Mouse (Mus musculus) neural tube, embryonic 13.5 days (tissue): Measurements from ENCODE around the gene Ier5. TPM values are rescaled to one million over a fixed set of nuclear protein-coding genes. Genes with fewer than 3 reads are reported as not detected.

Experiments used
- ATAC-seq: fragments of 200-750 bp; cut with Nextera tagmentation; 2 replicates; pipeline ENCODE4 v1.8.0; 2017; ENCODE audit warnings: low read depth, mild to moderate bottlenecking, moderate TSS enrichment, moderate library complexity
- H3K27ac ChIP-seq: fragments of 300-500 bp; sonication (generic); replicated peaks from 2 replicates; pipeline ENCODE4 v1.5.1; 2015; ENCODE audit warnings: moderate library complexity, mild to moderate bottlenecking, inconsistent platforms
- H3K27me3 ChIP-seq: fragments of 300-500 bp; sonication (generic); 2 replicates; pipeline ENCODE4 v1.6.1; 2015; ENCODE audit warnings: mild to moderate bottlenecking, inconsistent platforms
- H3K36me3 ChIP-seq: fragments of 300-500 bp; sonication (generic); 2 replicates; pipeline ENCODE4 v1.6.1; 2015; ENCODE audit warnings: mild to moderate bottlenecking, inconsistent platforms
- H3K4me1 ChIP-seq: fragments of 300-500 bp; sonication (generic); replicated peaks from 2 replicates; pipeline ENCODE4 v1.6.1; 2015; ENCODE audit warnings: inconsistent platforms
- H3K4me2 ChIP-seq: fragments of 300-500 bp; sonication (generic); 2 replicates; pipeline ENCODE4 v1.6.1; 2015; ENCODE audit warnings: inconsistent platforms, mild to moderate bottlenecking, moderate library complexity
- H3K4me3 ChIP-seq: fragments of 300-500 bp; sonication (generic); 2 replicates; pipeline ENCODE4 v1.5.1; 2015; ENCODE audit warnings: mild to moderate bottlenecking, inconsistent platforms
- H3K9ac ChIP-seq: fragments of 300-500 bp; sonication (generic); 2 replicates; pipeline ENCODE4 v1.6.1; 2015; ENCODE audit warnings: moderate library complexity, mild to moderate bottlenecking, inconsistent platforms
- H3K9me3 ChIP-seq: fragments of 300-500 bp; sonication (generic); 2 replicates; pipeline ENCODE4 v1.6.1; 2016; ENCODE audit warnings: inconsistent platforms
- WGBS: fragments of 180-500 bp; shearing (Covaris S2); methylation state at CpG from one replicate; pipeline ENCODE4 v1.1.7; 2015; 5-methylcytosine and 5-hydroxymethylcytosine counted together
- polyA plus RNA-seq: library from polyadenylated mRNA; unstranded; fragments of >200 nt; fragmentation: Nextera tagmentation; extraction: Ambion mirVana; gene quantifications from 2 replicates; pipeline ENCODE4 v1.2.1, GENCODE M21; 2015

Ier5 gene
- polyA plus RNA-seq, 1 experiment from 2014 or later, result 7.5 TPM

GRCm38 (mm10) chr1:155058099-155059012 lies 41.1 kb downstream of the Ier5 start:
- ATAC-seq, result no peak
- H3K4me2 ChIP-seq, result no peak overlapping the region
- H3K27ac ChIP-seq, result no peak overlapping the region
- peaks cover 59% of the 10 kb centered on the region for H3K4me1 ChIP-seq
- no peaks in the 10 kb centered on the region for H3K36me3 ChIP-seq
- no peaks in the 10 kb centered on the region for H3K27me3 ChIP-seq
- no peak overlapping the region for H3K9ac ChIP-seq
- no peaks in the 10 kb centered on the region for H3K9me3 ChIP-seq
- 72% methylated on average over 6 of the region's 6 CpGs for WGBS
- H3K4me3 ChIP-seq, result no peak overlapping the region

GRCm38 (mm10) chr1:155056166-155056565 lies 43.3 kb downstream of the Ier5 start:
- Histone ChIP-seq H3K27ac (no peak overlapping the region), H3K4me1 (peaks cover 59% of the 10 kb centered on the region), H3K9ac (no peak overlapping the region), H3K4me2 (no peak overlapping the region), H3K4me3 (no peak overlapping the region), H3K27me3 (no peaks in the 10 kb centered on the region), H3K9me3 (no peaks in the 10 kb centered on the region), H3K36me3 (no peaks in the 10 kb centered on the region)
- no peak for ATAC-seq
- WGBS, result 100% methylated on average over 1 of the region's 1 CpGs

GRCm38 (mm10) chr1:155055041-155055440 lies 44.4 kb downstream of the Ier5 start:
- H3K4me1 ChIP-seq, result peaks cover 59% of the 10 kb centered on the region
- peak overlapping the region; percentile 54 for H3K27ac ChIP-seq
- H3K9ac ChIP-seq, result no peak overlapping the region
- WGBS, result 16% methylated on average over 3 of the region's 3 CpGs
- no peaks in the 10 kb centered on the region for H3K9me3 ChIP-seq
- no peak overlapping the region for H3K4me3 ChIP-seq
- no peaks in the 10 kb centered on the region for H3K27me3 ChIP-seq
- no peak for ATAC-seq
- no peaks in the 10 kb centered on the region for H3K36me3 ChIP-seq
- no peak overlapping the region for H3K4me2 ChIP-seq

GRCm38 (mm10) chr1:155054366-155054965 lies 45.0 kb downstream of the Ier5 start:
- Histone ChIP-seq H3K4me2 (no peak overlapping the region), H3K4me3 (no peak overlapping the region), H3K27ac (peak overlapping the region; percentile 54), H3K9me3 (no peaks in the 10 kb centered on the region), H3K4me1 (peaks cover 59% of the 10 kb centered on the region), H3K36me3 (no peaks in the 10 kb centered on the region), H3K27me3 (no peaks in the 10 kb centered on the region), H3K9ac (no peak overlapping the region)
- 42% methylated on average over 6 of the region's 6 CpGs for WGBS
- no peak for ATAC-seq

GRCm38 (mm10) chr1:155053296-155053695 lies 46.1 kb downstream of the Ier5 start:
- H3K4me3 ChIP-seq, result no peak overlapping the region

GRCm38 (mm10) chr1:155052761-155053166 lies 46.7 kb downstream of the Ier5 start:
- no peaks in the 10 kb centered on the region for H3K36me3 ChIP-seq
- H3K4me2 ChIP-seq, result no peak overlapping the region
- H3K9me3 ChIP-seq, result no peaks in the 10 kb centered on the region
- H3K4me1 ChIP-seq, result peaks cover 53% of the 10 kb centered on the region
- 11% methylated on average over 9 of the region's 9 CpGs for WGBS
- no peak overlapping the region for H3K4me3 ChIP-seq
- H3K27me3 ChIP-seq, result no peaks in the 10 kb centered on the region
- H3K27ac ChIP-seq, result peak overlapping the region; percentile 76
- ATAC-seq, result no peak
- no peak overlapping the region for H3K9ac ChIP-seq

More at GRCm38 (mm10) chr1:155053296-155053695, 46.1 kb downstream of the Ier5 start:
- H3K27me3 ChIP-seq, result no peaks in the 10 kb centered on the region
- H3K27ac ChIP-seq, result no peak overlapping the region
- peaks cover 53% of the 10 kb centered on the region for H3K4me1 ChIP-seq
- H3K36me3 ChIP-seq, result no peaks in the 10 kb centered on the region
- no peak overlapping the region for H3K9ac ChIP-seq
- ATAC-seq, result no peak
- H3K4me2 ChIP-seq, result no peak overlapping the region
- no peaks in the 10 kb centered on the region for H3K9me3 ChIP-seq
- WGBS, result 90% methylated on average over 1 of the region's 1 CpGs

- peaks cover 53% of the 10 kb centered on the region for H3K4me1 ChIP-seq
Measured at GRCm38 (mm10) chr1:155052131-155052760, 47.2 kb downstream of the Ier5 start.

GRCm38 (mm10) chr1:155051701-155052127 lies 47.7 kb downstream of the Ier5 start:
- Histone ChIP-seq H3K27me3 (no peaks in the 10 kb centered on the region), H3K9ac (no peak overlapping the region), H3K4me2 (no peak overlapping the region), H3K9me3 (no peaks in the 10 kb centered on the region), H3K4me1 (peaks cover 53% of the 10 kb centered on the region), H3K27ac (peak overlapping the region; percentile 76), H3K4me3 (no peak overlapping the region), H3K36me3 (no peaks in the 10 kb centered on the region)
- no peak for ATAC-seq
- 18% methylated on average over 10 of the region's 10 CpGs for whole genome bisulfite sequencing

More at GRCm38 (mm10) chr1:155052131-155052760, 47.2 kb downstream of the Ier5 start:
- Histone ChIP-seq H3K36me3 (no peaks in the 10 kb centered on the region), H3K27me3 (no peaks in the 10 kb centered on the region), H3K9me3 (no peaks in the 10 kb centered on the region), H3K27ac (peak overlapping the region; percentile 76), H3K4me2 (no peak overlapping the region), H3K4me3 (no peak overlapping the region), H3K9ac (peak overlapping the region; percentile 34; the same call in 1 of the 2 replicates)
- ATAC-seq, result no peak
- 22% methylated on average over 4 of the region's 4 CpGs for WGBS

GRCm38 (mm10) chr1:155050897-155051592 lies 48.4 kb downstream of the Ier5 start:
- Histone ChIP-seq H3K4me3 (no peak overlapping the region), H3K4me1 (peaks cover 50% of the 10 kb centered on the region), H3K36me3 (no peaks in the 10 kb centered on the region), H3K27me3 (no peaks in the 10 kb centered on the region), H3K27ac (peak overlapping the region; percentile 76; the same call in 1 of the 2 replicates), H3K9ac (no peak overlapping the region), H3K4me2 (no peak overlapping the region), H3K9me3 (no peaks in the 10 kb centered on the region)
- WGBS, result 76% methylated on average over 9 of the region's 9 CpGs
- no peak for ATAC-seq

- Histone ChIP-seq H3K27ac (no peak overlapping the region), H3K9ac (no peak overlapping the region), H3K9me3 (no peaks in the 10 kb centered on the region), H3K36me3 (no peaks in the 10 kb centered on the region), H3K4me2 (no peak overlapping the region), H3K27me3 (no peaks in the 10 kb centered on the region), H3K4me1 (peaks cover 47% of the 10 kb centered on the region), H3K4me3 (no peak overlapping the region)
- WGBS, result 39% methylated on average over 5 of the region's 5 CpGs
- no peak for ATAC-seq
Measured at GRCm38 (mm10) chr1:155050174-155050573, 49.3 kb downstream of the Ier5 start.

GRCm38 (mm10) chr1:155048947-155049346 lies 50.5 kb downstream of the Ier5 start:
- ATAC-seq, result peak; percentile 87
- Histone ChIP-seq H3K27ac (no peak overlapping the region; the same call in 1 of the 2 replicates), H3K4me3 (no peak overlapping the region), H3K9ac (peak overlapping the region; percentile 46; the same call in 1 of the 2 replicates), H3K36me3 (no peaks in the 10 kb centered on the region), H3K4me2 (no peak overlapping the region), H3K27me3 (no peaks in the 10 kb centered on the region), H3K9me3 (no peaks in the 10 kb centered on the region), H3K4me1 (peaks cover 43% of the 10 kb centered on the region)
- 4% methylated on average over 5 of the region's 5 CpGs for WGBS
